Mouse (Mus musculus) c-Kit-positive CD71-negative TER-119-negative erythroid progenitor cells, embryonic 14.5 days (primary cell): ENCODE data around the gene Satb1.

Source experiments
- DNase-seq: peaks from one replicate; pipeline ENCODE4 v3.0.0-alpha.2; 2013; ENCODE audit warnings: low read depth

The Satb1 gene

GRCm38 (mm10) chr17:51832900-51833577 lies at the start of gene Satb1:
Satb1 (minus strand) TSS chr17:51833290.
- no peak for DNase-seq

GRCm38 (mm10) chr17:51882566-51882965 lies 49.5 kb upstream of the Satb1 start:
- no peak for DNase-seq

- DNase-seq = no peak
Measured at GRCm38 (mm10) chr17:51880895-51881622, 48.0 kb upstream of the Satb1 start.

- no peak for DNase-seq
Measured at GRCm38 (mm10) chr17:51880221-51880620, 47.1 kb upstream of the Satb1 start.

- no peak for DNase-seq
Measured at GRCm38 (mm10) chr17:51879736-51880135, 46.6 kb upstream of the Satb1 start.

GRCm38 (mm10) chr17:51879171-51879570 lies 46.1 kb upstream of the Satb1 start:
- no peak for DNase-seq

- DNase-seq = no peak
Measured at GRCm38 (mm10) chr17:51876471-51876870, 43.4 kb upstream of the Satb1 start.

GRCm38 (mm10) chr17:51857616-51858015 lies 24.5 kb upstream of the Satb1 start:
- DNase-seq = no peak

- DNase-seq = no peak
Measured at GRCm38 (mm10) chr17:51856332-51856731, 23.2 kb upstream of the Satb1 start.

GRCm38 (mm10) chr17:51855261-51855660 lies 22.2 kb upstream of the Satb1 start:
- no peak for DNase-seq

GRCm38 (mm10) chr17:51853952-51854351 lies 20.9 kb upstream of the Satb1 start:
- DNase-seq = no peak

GRCm38 (mm10) chr17:51840596-51840995 lies 7.5 kb upstream of the Satb1 start:
- no peak for DNase-seq

- DNase-seq = no peak
Measured at GRCm38 (mm10) chr17:51839484-51839883, 6.4 kb upstream of the Satb1 start.

- no peak for DNase-seq
Measured at GRCm38 (mm10) chr17:51836901-51837300, 3.8 kb upstream of the Satb1 start.

GRCm38 (mm10) chr17:51836243-51836642 lies 3.2 kb upstream of the Satb1 start:
- no peak for DNase-seq

GRCm38 (mm10) chr17:51833578-51834361 lies 680 bp upstream of the Satb1 start:
- no peak for DNase-seq

GRCm38 (mm10) chr17:51832421-51832875 lies 642 bp downstream of the Satb1 start:
- DNase-seq = no peak

GRCm38 (mm10) chr17:51831702-51832420 lies 1.2 kb downstream of the Satb1 start:
- no peak for DNase-seq

- DNase-seq = no peak
Measured at GRCm38 (mm10) chr17:51831121-51831701, 1.9 kb downstream of the Satb1 start.

- DNase-seq = no peak
Measured at GRCm38 (mm10) chr17:51829436-51829835, 3.7 kb downstream of the Satb1 start.

GRCm38 (mm10) chr17:51827922-51828410 lies 5.1 kb downstream of the Satb1 start:
- DNase-seq = no peak
